Mouse (Mus musculus): Measurements from ENCODE around the gene Cdh1.
"Not testable (repeated sequence)": the region's sequence is repeated elsewhere in the genome, so short reads cannot be mapped to it uniquely, and the experiment has no call there.

The Cdh1 gene

GRCm38 (mm10) chr8:106603131-106603819 is at the start of gene Cdh1:
Cdh1 (plus strand) TSS chr8:106603351.
- peak; percentile 57; the same call in 1 of the 2 replicates for ATAC-seq (ENCODE audit: low TSS enrichment)

GRCm38 (mm10) chr8:106554011-106554410 is 49.1 kb upstream of the Cdh1 start:
- ATAC-seq (ENCODE audit: low TSS enrichment), result no peak

GRCm38 (mm10) chr8:106556068-106556645 is 47.0 kb upstream of the Cdh1 start:
- ATAC-seq (ENCODE audit: low TSS enrichment), result no peak

GRCm38 (mm10) chr8:106559844-106560243 is 43.3 kb upstream of the Cdh1 start:
- no peak for ATAC-seq (ENCODE audit: low TSS enrichment)

- no peak for ATAC-seq (ENCODE audit: low TSS enrichment)
Observed at GRCm38 (mm10) chr8:106561097-106561865, 41.9 kb upstream of the Cdh1 start.

- no peak for ATAC-seq (ENCODE audit: low TSS enrichment)
Observed at GRCm38 (mm10) chr8:106563691-106564182, 39.4 kb upstream of the Cdh1 start.

GRCm38 (mm10) chr8:106569006-106569405 is 34.1 kb upstream of the Cdh1 start:
- ATAC-seq (ENCODE audit: low TSS enrichment), result no peak

- ATAC-seq (ENCODE audit: low TSS enrichment), result no peak
Observed at GRCm38 (mm10) chr8:106570386-106570785, 32.8 kb upstream of the Cdh1 start.

- ATAC-seq (ENCODE audit: low TSS enrichment), result no peak
Observed at GRCm38 (mm10) chr8:106571551-106572172, 31.5 kb upstream of the Cdh1 start.

GRCm38 (mm10) chr8:106572175-106572574 is 31.0 kb upstream of the Cdh1 start:
- ATAC-seq (ENCODE audit: low TSS enrichment), result not testable (repeated sequence)

- not testable (repeated sequence) for ATAC-seq (ENCODE audit: low TSS enrichment)
Observed at GRCm38 (mm10) chr8:106573168-106573567, 30.0 kb upstream of the Cdh1 start, which contains the start of gene Gm10073. Gm10073 (minus strand) TSS chr8:106573461.

- ATAC-seq (ENCODE audit: low TSS enrichment), result no peak
Observed at GRCm38 (mm10) chr8:106574283-106574682, 28.9 kb upstream of the Cdh1 start.

- ATAC-seq (ENCODE audit: low TSS enrichment), result no peak
Observed at GRCm38 (mm10) chr8:106576849-106577555, 26.1 kb upstream of the Cdh1 start.

- no peak for ATAC-seq (ENCODE audit: low TSS enrichment)
Observed at GRCm38 (mm10) chr8:106579510-106579909, 23.6 kb upstream of the Cdh1 start.

- no peak for ATAC-seq (ENCODE audit: low TSS enrichment)
Observed at GRCm38 (mm10) chr8:106581344-106582088, 21.6 kb upstream of the Cdh1 start.

- no peak for ATAC-seq (ENCODE audit: low TSS enrichment)
Observed at GRCm38 (mm10) chr8:106584942-106585670, 18.0 kb upstream of the Cdh1 start.

- ATAC-seq (ENCODE audit: low TSS enrichment), result no peak
Observed at GRCm38 (mm10) chr8:106585671-106586037, 17.5 kb upstream of the Cdh1 start.

GRCm38 (mm10) chr8:106586896-106587295 is 16.3 kb upstream of the Cdh1 start:
- ATAC-seq (ENCODE audit: low TSS enrichment), result no peak

GRCm38 (mm10) chr8:106588443-106589431 is 14.4 kb upstream of the Cdh1 start:
- no peak for ATAC-seq (ENCODE audit: low TSS enrichment)
